Mouse (Mus musculus) ovary, postnatal 14 days (tissue): Measurements from ENCODE around the gene Vsig2.

Source experiments
- DNase-seq: peaks from one replicate; pipeline ENCODE4 v3.0.0; 2022; ENCODE audit warnings: low spot score

Vsig2 gene

DNA sequence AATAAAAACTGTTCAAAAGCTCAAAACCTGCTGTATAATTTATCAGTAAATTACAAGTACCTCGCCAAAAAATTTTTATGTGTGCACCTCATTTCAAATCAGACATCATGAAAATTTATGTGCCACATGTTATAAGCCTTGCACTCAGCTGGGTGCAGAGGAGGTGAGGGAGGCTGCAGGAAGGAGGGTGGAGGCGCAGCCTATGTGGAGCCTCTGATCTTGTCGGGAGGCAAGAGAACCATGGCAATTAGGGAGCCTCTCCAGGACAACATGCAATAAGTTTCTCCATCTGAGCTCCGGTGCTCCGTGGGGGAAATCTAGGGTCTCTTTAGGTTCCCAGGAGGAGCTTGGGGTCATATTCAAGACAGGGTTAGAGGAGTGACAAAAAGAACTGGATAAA is 28.4 kb downstream of the Vsig2 start:
- no peak for DNase-seq

DNA sequence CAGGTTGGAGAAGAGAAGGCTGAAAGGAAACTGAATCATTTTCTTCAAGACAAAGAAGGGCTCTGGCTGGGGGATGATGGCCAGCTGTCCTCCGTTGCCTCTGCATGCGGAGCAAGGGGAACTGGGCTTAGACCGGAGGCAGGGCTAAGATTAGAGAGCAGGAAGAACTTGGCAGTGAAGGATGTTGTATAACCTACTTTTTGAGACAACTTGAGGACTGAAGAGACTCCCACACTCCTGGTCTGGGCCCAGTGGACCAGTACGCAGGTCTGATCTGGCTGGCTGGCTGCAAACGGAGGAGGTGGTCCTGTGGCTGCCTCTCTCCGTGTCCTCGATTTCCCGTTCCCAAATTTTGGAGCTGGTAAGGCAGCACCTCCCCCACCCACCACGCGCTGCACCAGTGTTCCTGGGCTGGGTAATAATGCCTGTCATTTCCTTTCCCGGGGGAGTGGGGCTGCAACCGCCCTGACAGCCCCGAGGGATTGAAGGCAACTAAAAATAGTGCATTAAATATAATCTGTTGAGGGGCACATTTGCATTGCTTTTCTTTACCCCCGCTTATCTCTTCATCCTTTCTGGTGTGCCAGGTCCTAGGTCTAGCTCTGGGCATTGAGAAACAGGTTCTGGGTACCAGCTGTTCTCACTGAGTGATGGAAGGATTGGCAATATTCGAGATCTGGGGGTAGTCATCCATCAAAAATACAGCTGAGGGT is 29.0 kb downstream of the Vsig2 start:
- peak; percentile 27 for DNase-seq

- DNase-seq: no peak
These were observed 29.7 kb downstream of the Vsig2 start for GRCm38 (mm10) chr9:37568605-37569214.

DNA sequence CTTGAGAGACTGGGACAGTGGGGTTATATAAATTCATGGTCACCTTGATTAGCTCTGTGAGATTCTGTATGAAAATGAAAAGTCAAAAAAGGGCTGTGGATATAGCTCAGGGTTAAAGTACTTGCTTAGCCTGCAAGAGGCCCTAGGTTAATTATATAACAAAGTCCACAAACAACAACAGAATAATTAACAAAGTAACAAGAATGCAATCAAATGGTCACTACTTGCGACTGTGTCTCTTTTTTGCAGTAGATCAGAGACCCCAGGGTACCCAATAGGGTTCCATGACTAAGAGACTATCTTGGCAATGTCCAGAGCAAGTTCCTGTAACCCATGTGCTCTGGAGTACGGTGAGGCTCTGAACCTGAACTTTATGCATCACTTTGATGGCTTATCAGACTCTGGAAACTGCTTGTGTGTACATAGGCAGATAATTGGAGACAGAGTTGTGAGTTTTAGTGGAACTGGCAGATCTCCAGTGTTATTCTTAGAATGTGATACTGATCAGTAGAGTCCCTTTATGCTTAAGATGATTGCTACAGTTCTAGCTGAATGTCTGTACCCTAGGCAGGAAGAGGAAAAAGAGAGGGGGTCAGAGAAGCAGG is 30.3 kb downstream of the Vsig2 start:
- DNase-seq: no peak

DNA sequence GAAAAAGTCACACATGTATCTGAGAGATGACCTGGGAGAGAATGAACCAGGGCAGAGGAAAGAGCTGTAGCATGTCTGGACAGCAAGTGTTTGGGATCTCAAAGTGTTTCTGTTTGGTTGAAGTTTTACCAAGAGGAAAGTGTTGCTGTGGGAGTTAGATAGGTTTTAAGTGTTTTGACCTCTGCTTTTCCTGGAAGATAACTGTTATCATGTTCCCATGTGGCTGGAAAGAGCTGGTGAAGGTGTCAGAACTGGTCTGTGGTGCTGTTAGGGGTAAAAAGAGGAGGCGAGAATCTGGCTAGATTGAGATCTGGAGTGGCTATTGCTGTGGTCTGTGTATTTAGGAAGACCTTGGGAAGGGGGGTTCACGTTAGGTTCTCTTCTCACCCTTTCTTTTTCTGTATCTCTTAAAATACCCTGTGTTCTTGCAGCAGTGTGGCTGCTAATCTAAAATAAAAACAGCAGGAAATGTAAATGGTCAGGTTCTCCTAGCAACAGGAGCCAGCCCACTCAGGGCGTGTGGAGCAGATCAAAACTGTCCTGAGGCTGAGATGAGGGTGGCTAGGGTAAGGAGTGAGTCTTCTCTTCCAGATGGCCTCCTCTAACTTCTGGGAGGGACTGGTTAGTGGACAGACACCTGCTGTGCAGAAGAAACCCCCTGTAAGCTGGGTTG is 33.3 kb downstream of the Vsig2 start:
- DNase-seq: no peak

GRCm38 (mm10) chr9:37576436-37576930 is 37.4 kb downstream of the Vsig2 start:
- peak; percentile 26 for DNase-seq

GRCm38 (mm10) chr9:37583594-37583993 is 44.5 kb downstream of the Vsig2 start:
- DNase-seq: no peak

DNA sequence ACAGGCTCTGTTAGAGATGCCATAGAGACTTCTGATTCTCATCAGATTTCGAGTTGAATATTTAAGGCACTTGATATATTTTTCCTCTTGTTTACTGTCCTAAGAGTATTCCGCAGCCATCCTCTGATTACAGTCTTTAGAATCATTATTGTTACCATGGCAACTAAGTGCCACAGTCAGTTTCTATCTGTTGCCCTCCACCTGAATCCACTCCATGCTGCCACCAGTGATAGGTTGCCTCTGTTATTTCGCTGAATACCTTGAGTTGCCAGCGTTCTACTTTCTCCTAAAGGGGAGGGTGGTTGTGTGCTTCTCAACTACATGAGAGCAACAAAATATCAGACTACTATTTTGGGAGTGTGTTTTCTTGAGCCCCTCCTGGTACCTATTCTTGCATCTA is 47.7 kb downstream of the Vsig2 start:
- DNase-seq: no peak

DNA sequence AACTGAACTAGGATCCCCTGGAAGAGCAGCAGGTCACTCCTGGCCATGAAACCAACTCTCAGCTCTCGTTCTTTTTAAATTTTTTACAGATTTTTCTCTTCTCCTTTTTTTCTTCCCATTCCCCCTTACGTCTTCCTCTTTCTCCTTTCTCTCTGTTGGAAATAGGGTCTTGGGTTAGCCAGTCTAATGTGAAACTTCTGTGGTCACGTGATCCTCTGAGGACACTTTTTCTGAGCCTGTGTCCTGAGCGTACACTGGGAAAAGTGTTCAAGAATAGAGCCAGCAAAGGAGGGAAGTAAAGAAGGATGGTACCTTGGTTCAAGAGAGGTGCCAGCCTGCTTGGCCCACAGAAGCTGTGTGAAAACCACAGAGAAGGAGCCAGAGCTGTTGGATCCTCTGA is 51.3 kb downstream of the Vsig2 start:
- DNase-seq: no peak

DNA sequence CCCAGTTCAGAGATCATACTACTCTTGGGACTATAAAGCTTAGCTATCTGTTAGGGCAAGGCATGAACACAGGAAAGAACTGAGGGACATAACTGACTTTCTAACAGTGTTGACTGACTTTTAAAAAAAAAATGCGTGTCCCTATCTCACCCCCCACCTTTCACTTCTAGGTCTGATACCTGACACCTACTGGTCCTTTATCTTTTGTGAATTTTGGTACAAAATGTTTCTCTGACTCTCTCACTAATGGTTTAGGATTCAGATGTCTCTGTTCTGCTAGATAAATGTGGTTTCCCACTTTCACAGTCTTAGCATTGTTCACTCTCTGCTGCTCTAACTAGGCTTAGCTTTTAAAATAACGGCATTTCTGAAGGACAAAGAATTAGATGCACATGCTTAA is 53.0 kb downstream of the Vsig2 start:
- no peak for DNase-seq

GRCm38 (mm10) chr9:37592633-37593032 is 53.6 kb downstream of the Vsig2 start:
- DNase-seq: no peak

DNA sequence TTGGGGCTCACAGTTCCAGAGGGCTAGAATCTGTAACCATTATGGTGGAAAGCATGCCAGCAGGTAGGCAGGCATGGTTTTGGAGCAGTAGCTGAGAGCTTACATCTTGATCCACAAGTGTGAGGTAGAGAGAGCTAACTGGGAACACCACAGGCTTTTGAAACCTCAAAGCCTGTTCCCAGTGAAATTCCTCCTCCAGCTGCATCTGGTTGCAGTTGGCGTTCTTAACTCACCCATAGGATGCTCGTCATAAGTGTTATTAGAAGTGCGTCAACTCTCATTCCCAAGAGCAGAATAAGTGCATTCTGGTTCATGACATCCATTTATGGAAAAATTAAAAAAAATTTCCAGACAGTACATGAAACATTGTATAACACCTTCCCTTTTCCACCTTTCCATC is 54.6 kb downstream of the Vsig2 start:
- DNase-seq: no peak
